Mouse (Mus musculus) limb, embryonic 15.5 days (tissue): ENCODE results near the gene Mid1. TPM values are rescaled to one million over a fixed set of nuclear protein-coding genes. Genes with fewer than 3 reads are reported as not detected.
"Not testable (repeated sequence)": the region's sequence is repeated elsewhere in the genome, so short reads cannot be mapped to it uniquely, and the experiment has no call there.

ENCODE experiments used
- ATAC-seq: fragments of 200-750 bp; cut with Nextera tagmentation; 2 replicates; pipeline ENCODE4 v1.8.0; 2017; ENCODE audit warnings: low read depth, moderate TSS enrichment; ENCODE audit not compliant: insufficient number of reproducible peaks, low FRiP score, low TSS enrichment
- H3K27ac ChIP-seq: fragments of 300-500 bp; sonication (generic); 2 replicates; pipeline ENCODE4 v1.5.1; 2015; ENCODE audit warnings: moderate library complexity, mild to moderate bottlenecking, inconsistent platforms
- H3K27me3 ChIP-seq: fragments of 300-500 bp; sonication (generic); 2 replicates; pipeline ENCODE4 v1.6.1; 2015; ENCODE audit warnings: inconsistent platforms
- H3K36me3 ChIP-seq: fragments of 300-500 bp; sonication (generic); 2 replicates; pipeline ENCODE4 v1.6.1; 2015; ENCODE audit warnings: inconsistent platforms
- H3K4me1 ChIP-seq: fragments of 300-500 bp; sonication (generic); 2 replicates; pipeline ENCODE4 v1.6.1; 2015; ENCODE audit warnings: inconsistent platforms
- H3K4me2 ChIP-seq: fragments of 300-500 bp; sonication (generic); 2 replicates; pipeline ENCODE4 v1.6.1; 2015; ENCODE audit warnings: mild to moderate bottlenecking, inconsistent platforms
- H3K4me3 ChIP-seq: fragments of 300-500 bp; sonication (generic); 2 replicates; pipeline ENCODE4 v1.5.1; 2015; ENCODE audit warnings: mild to moderate bottlenecking, inconsistent platforms
- H3K9ac ChIP-seq: fragments of 300-500 bp; sonication (generic); 2 replicates; pipeline ENCODE4 v1.6.1; 2015; ENCODE audit warnings: inconsistent platforms
- H3K9me3 ChIP-seq: fragments of 300-500 bp; sonication (generic); 2 replicates; pipeline ENCODE4 v1.6.1; 2016; ENCODE audit warnings: inconsistent platforms
- whole genome bisulfite sequencing: fragments of 180-500 bp; shearing (Covaris S2); methylation state at CpG from one replicate; pipeline ENCODE4 v1.1.7; 2015; 5-methylcytosine and 5-hydroxymethylcytosine counted together
- polyA plus RNA-seq: library from polyadenylated mRNA; unstranded; fragments of >200 nt; fragmentation: Nextera tagmentation; extraction: Ambion mirVana; gene quantifications from 2 replicates; pipeline ENCODE4 v1.2.1, GENCODE M21; 2015

The Mid1 gene
- polyA plus RNA-seq, 1 experiment from 2014 or later = 9.7 TPM

DNA sequence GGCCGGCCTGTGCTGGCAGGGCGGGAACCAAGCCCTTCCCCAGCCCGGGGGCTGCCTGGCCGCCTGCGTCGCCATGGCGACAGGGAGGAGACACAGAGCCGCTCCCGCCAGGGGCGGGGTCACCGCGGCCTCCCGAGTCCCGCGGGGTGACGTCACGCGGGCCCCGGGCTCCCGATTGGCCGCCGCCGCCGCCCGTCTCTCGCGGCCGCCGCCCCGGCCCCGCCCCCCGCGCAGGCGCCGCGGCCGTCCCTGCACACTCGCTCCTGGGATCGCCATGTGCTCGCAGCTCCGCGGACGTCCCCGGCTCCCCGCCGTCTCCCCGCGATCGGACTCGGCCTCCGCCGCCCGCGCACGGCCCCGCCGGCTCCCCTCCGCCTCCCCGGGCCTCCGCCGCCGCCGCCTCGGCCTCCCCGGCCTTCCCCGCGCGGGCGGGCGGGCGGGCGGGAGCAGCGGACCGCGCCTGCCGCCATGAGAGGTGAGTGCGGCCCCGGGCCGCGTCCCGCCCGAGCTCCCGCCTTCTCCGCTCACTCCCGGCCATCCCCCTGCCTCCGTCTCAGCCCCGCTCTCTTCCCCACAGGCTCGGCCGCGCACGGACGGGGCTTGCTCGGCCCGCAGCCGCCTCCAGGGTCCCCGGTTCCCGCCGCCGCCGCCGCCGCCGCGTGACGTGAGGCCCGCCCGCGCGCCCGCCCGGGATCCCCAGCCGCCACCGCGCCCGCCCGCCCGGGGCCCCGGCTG, 324.2 kb downstream of the Mid1 start, which contains the start of gene Gm21887:
Gm21887 (plus strand) TSS at position 644 of the 735 bp plus-strand sequence.
- Histone ChIP-seq H3K4me3 (peak within 1 kb of the TSS; percentile 50), H3K4me2 (0 out of 2 replicates have a peak within 1 kb of the TSS, but pooled peaks have one; percentile 0), H3K9me3 (peaks cover 18% of the 10 kb centered on the region), H3K36me3 (peaks cover 19% of the 10 kb centered on the region), H3K9ac (peak within 1 kb of the TSS; percentile 62), H3K27ac (peak within 1 kb of the TSS; percentile 67)
- H3K27me3 ChIP-seq, H3K4me1 ChIP-seq: not testable (repeated sequence)
- ATAC-seq = peak; percentile 85
- 66% methylated on average over 116 of the region's 118 CpGs for WGBS

DNA sequence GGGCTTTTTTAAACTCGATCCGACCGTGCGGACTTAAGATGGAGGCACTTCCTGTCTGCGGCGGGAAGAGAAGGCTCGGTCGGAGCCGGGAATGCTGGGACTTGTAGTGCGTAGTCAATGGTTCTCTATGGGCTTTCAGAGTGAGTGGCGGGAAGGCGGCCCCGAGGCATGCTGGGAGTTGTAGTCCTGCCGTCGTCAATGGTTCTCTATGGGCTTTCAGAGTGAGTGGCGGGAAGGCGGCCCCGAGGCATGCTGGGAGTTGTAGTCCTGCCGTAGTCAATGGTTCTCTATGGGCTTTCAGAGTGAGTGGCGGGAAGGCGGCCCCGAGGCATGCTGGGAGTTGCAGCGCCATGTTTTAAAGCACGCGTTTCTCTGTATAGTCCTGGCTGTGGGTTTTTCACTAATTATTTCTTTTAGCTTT, 324.8 kb downstream of the Mid1 start:
- Histone ChIP-seq H3K36me3 (peaks cover 19% of the 10 kb centered on the region), H3K9ac (peak overlapping the region; percentile 62), H3K9me3 (peaks cover 18% of the 10 kb centered on the region), H3K27ac (peak overlapping the region; percentile 67), H3K4me3 (peak overlapping the region; percentile 50)
- not testable (repeated sequence) for H3K4me2 ChIP-seq, H3K27me3 ChIP-seq, H3K4me1 ChIP-seq
- WGBS = 55% methylated on average over 25 of the region's 25 CpGs
- peak; percentile 97 for ATAC-seq

DNA sequence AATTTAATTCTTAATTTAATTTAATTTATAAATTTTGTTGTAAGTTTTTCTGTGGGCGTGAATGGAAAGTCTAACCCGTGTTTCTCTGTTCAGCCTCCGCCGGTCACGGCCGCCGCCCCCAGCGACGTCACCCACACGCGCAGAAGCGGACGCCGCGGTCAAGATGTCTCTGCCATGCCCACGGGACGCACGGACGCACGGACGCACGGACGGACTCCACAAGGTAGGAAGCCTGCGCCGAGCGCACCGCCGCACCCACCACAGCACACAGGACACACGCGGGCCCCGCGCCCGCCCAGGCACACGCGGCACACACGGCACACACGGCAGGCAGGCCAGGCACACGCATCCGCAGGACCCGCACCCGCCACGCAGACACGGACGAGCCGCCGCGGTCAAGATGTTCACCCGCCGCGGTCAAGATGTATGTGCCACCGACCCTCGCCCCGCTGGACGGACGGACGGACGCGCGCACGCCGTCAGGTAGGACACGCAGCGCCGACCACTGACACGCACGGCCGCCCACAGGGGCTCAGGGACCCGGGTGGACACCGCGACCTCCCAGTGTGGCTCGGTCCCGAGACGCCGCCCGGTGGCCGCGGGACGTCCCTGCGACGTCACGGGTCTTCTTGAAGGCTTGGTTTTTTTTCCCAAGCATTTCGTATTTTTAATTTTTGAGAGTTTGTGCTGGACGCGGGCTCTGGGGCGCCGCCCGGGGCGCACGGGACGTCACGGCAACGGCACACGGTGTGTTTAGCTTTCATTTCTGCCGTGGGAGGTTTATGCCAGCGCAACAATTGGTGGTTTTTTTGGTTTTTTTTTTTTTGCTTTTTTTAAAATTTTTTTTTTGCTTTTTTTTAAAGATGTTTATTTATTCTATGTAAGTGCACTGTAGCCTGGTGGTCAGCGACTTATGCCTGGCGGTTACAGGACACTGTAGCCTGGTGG, 325.9 kb downstream of the Mid1 start:
- H3K9me3 ChIP-seq = peaks cover 18% of the 10 kb centered on the region
- H3K27ac ChIP-seq, H3K27me3 ChIP-seq, H3K9ac ChIP-seq, H3K4me1 ChIP-seq: not testable (repeated sequence)
- peak overlapping the region; percentile 8 for H3K4me3 ChIP-seq
- 83% methylated on average over 97 of the region's 97 CpGs for WGBS
- 0 out of 2 replicates have a peak overlapping the region, but pooled peaks have one; percentile 0 for H3K4me2 ChIP-seq
- peaks cover 19% of the 10 kb centered on the region for H3K36me3 ChIP-seq
- ATAC-seq = peak; percentile 47

DNA sequence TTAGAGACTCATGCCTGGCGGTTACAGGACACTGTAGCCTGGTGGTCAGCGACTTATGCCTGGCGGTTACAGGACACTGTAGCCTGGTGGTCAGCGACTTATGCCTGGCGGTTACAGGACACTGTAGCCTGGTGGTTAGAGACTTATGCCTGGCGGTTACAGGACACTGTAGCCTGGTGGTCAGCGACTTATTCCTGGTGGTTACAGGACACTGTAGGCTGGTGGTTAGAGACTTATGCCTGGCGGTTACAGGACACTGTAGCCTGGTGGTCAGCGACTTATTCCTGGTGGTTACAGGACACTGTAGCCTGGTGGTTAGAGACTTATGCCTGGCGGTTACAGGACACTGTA, 326.5 kb downstream of the Mid1 start:
- peaks cover 18% of the 10 kb centered on the region for H3K9me3 ChIP-seq
- not testable (repeated sequence) for H3K4me1 ChIP-seq, ATAC-seq, H3K9ac ChIP-seq, H3K4me3 ChIP-seq, H3K4me2 ChIP-seq, H3K27ac ChIP-seq, H3K27me3 ChIP-seq
- peaks cover 19% of the 10 kb centered on the region for H3K36me3 ChIP-seq
- WGBS = 87% methylated on average over 7 of the region's 10 CpGs

DNA sequence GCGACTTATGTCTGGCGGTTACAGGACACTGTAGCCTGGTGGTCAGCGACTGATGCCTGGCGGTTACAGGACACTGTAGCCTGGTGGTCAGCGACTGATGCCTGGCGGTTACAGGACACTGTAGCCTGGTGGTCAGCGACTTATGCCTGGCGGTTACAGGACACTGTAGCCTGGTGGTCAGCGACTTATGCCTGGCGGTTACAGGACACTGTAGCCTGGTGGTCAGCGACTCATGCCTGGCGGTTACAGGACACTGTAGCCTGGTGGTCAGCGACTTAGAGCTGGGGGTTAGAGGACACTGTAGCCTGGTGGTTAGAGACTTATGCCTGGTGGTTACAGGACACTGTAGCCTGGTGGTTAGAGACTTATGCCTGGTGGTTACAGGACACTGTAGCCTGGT, 328.4 kb downstream of the Mid1 start:
- H3K4me3 ChIP-seq, H3K27ac ChIP-seq, H3K9ac ChIP-seq, ATAC-seq, H3K4me2 ChIP-seq, H3K4me1 ChIP-seq, H3K27me3 ChIP-seq: not testable (repeated sequence)
- Histone ChIP-seq H3K36me3 (peaks cover 29% of the 10 kb centered on the region), H3K9me3 (peaks cover 16% of the 10 kb centered on the region)
- WGBS = 89% methylated on average over 5 of the region's 13 CpGs

DNA sequence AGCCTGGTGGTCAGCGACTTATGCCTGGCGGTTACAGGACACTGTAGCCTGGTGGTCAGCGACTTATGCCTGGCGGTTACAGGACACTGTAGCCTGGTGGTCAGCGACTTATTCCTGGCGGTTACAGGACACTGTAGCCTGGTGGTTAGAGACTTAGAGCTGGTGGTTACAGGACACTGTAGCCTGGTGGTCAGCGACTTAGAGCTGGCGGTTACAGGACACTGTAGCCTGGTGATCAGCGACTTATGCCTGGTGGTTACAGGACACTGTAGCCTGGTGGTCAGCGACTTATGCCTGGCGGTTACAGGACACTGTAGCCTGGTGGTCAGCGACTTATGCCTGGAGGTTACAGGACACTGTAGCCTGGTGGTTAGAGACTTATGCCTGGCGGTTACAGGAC, 329.0 kb downstream of the Mid1 start:
- H3K4me2 ChIP-seq, ATAC-seq, H3K9ac ChIP-seq, H3K4me3 ChIP-seq, H3K27me3 ChIP-seq, H3K4me1 ChIP-seq, H3K27ac ChIP-seq: not testable (repeated sequence)
- 79% methylated on average over 5 of the region's 13 CpGs for WGBS
- H3K9me3 ChIP-seq = peaks cover 19% of the 10 kb centered on the region
- H3K36me3 ChIP-seq = peaks cover 35% of the 10 kb centered on the region

DNA sequence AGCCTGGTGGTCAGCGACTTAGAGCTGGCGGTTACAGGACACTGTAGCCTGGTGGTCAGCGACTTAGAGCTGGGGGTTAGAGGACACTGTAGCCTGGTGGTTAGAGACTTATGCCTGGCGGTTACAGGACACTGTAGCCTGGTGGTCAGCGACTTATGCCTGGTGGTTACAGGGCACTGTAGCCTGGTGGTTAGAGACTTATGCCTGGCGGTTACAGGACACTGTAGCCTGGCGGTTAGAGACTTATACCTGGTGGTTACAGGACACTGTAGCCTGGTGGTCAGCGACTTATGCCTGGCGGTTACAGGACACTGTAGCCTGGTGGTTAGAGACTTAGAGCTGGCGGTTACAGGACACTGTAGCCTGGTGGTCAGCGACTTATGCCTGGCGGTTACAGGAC, 330.9 kb downstream of the Mid1 start:
- WGBS = 84% methylated on average over 12 of the region's 12 CpGs
- H3K9ac ChIP-seq, ATAC-seq, H3K27ac ChIP-seq, H3K4me1 ChIP-seq, H3K4me3 ChIP-seq, H3K4me2 ChIP-seq, H3K27me3 ChIP-seq: not testable (repeated sequence)
- peaks cover 39% of the 10 kb centered on the region for H3K36me3 ChIP-seq
- H3K9me3 ChIP-seq = peaks cover 14% of the 10 kb centered on the region

DNA sequence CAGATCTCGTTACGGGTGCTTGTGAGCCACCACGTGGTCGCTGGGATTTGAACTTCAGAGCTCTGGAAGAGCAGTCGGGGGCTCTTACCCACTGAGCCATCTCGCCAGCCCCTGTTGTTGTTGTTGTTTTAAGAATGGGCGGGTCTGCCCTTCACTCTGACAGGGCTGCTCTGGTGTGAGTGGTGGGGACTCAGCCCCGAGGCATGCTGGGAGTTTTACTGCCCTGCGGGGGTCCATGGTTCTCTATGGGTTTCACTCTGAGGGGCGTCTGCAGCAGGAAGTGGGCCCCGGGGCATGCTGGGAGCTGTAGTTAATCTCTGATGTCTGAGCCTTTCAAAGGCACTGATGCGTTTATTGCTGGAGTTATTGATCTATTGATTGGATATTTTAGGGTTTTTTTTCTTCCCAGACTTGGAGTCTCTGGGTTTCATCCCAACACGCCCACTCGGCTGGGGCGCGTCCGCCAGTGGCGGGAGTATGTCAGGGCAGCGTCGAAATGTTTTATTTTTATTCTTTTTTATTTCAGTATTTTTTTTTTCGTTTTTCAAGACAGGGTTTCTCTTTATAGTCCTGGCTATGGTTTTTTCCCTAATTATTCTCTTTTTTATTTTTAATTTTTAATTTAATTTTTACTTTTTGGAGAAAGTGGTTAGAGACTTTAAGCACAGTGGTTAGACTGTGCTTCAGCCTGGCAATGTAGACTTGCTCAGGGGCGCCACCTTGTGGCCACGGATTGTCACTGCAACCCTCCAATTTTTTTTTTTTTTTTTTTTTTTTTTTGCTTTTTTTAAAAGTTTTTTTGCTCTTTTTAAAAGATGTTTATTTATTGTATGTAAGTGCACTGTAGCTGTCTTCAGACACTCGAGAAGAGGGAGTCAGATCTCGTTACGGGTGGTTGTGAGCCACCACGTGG, 332.6 kb downstream of the Mid1 start:
- ATAC-seq = peak; percentile 68
- not testable (repeated sequence) for H3K4me1 ChIP-seq, H3K9ac ChIP-seq, H3K27me3 ChIP-seq
- 56% methylated on average over 27 of the region's 27 CpGs for WGBS
- peaks cover 37% of the 10 kb centered on the region for H3K36me3 ChIP-seq
- H3K9me3 ChIP-seq = peaks cover 20% of the 10 kb centered on the region
- peak overlapping the region; percentile 1; the same call in 1 of the 2 replicates for H3K27ac ChIP-seq
- 0 out of 2 replicates have a peak overlapping the region, but pooled peaks have one; percentile 0 for H3K4me2 ChIP-seq
- peak overlapping the region; percentile 4 for H3K4me3 ChIP-seq

DNA sequence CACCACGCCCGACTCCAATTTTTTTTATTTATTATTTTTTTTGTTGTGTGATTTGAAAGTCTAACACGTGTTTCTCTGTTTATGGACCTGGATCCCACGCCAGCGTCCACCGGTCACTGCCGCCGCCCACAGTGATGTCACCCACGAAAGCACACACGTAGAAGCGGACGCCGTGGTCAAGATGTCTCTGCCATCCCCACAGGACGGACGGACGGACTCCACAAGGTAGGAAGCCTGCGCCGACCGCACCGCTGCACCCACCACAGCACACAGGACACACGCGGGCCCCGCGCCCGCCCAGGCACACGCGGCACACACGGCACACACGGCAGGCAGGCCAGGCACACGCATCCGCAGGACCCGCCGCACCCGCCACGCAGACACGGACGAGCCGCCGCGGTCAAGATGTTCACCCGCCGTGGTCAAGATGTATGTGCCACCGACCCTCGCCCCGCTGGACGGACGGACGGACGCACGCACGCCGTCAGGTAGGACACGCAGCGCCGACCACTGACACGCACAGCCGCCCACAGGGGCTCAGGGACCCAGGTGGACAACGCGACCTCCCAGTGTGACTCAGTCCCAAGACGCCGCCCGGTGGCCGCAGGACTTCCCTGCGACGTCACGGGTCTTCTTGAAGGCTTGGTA, 333.7 kb downstream of the Mid1 start:
- H3K4me3 ChIP-seq, H3K27me3 ChIP-seq, H3K9ac ChIP-seq, H3K4me2 ChIP-seq, H3K4me1 ChIP-seq, H3K27ac ChIP-seq: not testable (repeated sequence)
- H3K9me3 ChIP-seq = peaks cover 20% of the 10 kb centered on the region
- WGBS = 83% methylated on average over 66 of the region's 66 CpGs
- ATAC-seq = peak; percentile 92
- peaks cover 37% of the 10 kb centered on the region for H3K36me3 ChIP-seq

DNA sequence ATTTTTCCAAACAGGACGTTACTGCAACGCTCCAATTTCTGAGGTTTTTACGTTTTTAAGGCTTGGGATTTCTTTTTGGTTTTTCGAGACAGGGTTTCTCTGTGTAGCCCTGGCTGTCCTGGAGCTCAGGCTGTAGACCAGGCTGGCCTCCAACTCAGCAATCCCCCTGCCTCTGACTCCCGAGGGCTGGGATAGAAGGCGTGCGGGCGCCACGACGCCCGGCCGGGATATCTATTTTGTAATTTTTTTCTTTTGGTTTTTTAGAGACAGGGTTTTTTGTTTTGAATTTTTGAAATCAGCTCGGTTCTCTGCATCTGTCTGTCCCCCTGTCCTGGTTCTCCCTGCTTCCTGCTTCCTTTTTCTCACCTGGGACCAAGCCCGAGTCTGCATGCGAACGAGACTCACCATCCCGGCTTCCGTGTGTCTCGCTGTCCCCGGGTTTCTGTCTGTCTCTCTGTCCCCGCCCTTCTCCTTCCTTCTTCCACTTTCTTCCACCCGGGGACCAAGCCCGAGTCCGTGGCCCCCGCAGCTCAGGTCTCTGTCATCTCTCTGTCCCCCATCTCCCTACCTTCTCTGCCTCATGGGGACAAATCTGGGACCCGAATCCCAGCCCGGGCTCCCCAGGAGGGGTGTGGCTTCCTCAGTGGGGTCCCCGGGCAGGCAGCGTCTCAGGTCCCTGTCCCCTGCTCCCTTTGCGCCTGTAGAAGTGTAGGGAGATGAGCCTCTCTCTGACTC, 334.4 kb downstream of the Mid1 start:
- not testable (repeated sequence) for H3K27me3 ChIP-seq, H3K4me1 ChIP-seq, H3K4me3 ChIP-seq, H3K4me2 ChIP-seq, H3K27ac ChIP-seq, H3K9ac ChIP-seq
- WGBS = 84% methylated on average over 30 of the region's 30 CpGs
- peak; percentile 70 for ATAC-seq
- Histone ChIP-seq H3K36me3 (peaks cover 34% of the 10 kb centered on the region), H3K9me3 (peaks cover 20% of the 10 kb centered on the region)
